Mouse (Mus musculus): ENCODE measurements around the gene Cnn3. TPM values are rescaled to one million over a fixed set of nuclear protein-coding genes. Genes with fewer than 3 reads are reported as not detected.

Gene Cnn3
- total RNA-seq, 2 experiments from 2014 or later = 6.4 to 16.9 TPM

- no peak for ATAC-seq (replicated peaks; ENCODE audit: low FRiP score, poor library complexity, severe bottlenecking)
Observed at GRCm38 (mm10) chr3:121480961-121481436, 54.7 kb downstream of the Cnn3 start.

GRCm38 (mm10) chr3:121481564-121481963, 55.3 kb downstream of the Cnn3 start:
- no peak for ATAC-seq (replicated peaks; ENCODE audit: low FRiP score, poor library complexity, severe bottlenecking)

DNA sequence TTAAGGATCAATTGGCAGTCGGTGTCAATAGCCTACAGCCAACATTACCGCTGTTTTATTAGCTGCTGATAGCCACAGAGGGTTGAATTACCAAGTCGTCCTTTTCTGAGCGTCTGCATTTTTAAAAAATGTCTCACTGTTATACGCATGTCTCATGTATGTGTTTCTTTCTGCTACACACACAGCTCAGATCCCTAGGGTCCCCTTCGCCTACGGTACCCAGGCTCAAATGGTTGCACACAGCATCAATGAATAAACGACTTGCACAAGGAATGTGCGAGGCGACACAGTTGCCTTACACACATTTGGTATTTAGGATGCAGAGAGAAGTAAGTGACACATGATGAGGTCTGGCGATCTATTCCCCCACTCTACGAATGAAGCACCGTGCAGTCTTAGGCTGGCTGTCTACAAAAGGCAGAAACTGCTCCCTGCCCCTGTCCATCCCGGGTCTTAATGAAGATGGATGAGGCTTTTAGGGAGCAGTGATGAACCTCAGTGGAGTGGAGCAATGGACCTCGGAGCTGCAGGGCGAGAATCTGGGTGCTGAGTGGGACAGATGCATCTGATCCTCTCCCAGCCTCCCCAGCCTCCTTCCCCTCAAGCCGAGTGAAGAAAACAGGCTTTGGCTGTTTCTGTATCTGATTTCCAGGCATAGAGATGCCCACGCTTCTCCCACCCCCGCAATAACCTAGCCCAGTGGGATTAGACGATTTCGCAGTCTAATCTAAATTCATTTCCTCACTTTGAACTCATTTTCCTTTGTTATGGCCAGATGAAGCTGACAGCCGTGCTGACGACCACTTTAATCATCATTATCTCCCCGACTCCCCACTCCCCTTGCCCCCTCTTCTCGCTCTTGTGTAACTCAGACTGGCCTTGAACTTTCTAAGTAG, 57.2 kb downstream of the Cnn3 start:
- ATAC-seq (replicated peaks; ENCODE audit: low FRiP score, poor library complexity, severe bottlenecking) = no peak

DNA sequence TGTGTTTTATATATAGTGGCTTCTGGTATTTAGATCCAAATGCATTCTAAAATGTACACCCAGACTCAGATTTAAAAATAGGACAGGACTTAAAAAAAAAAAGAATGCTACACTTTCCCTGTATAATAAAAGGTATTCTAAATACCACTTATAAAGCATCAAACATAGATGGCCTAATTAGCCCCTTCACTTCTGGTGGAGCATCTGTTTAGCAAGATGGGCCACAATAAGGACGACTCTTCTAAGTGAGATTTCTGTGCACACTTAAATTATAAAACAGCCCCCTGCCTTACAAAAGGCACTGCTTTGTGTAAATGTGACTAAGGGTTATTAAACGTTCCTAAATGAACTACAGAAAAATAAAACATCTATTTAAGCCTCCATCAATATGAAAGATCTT, 58.9 kb downstream of the Cnn3 start:
- no peak for ATAC-seq (replicated peaks; ENCODE audit: low FRiP score, poor library complexity, severe bottlenecking)

GRCm38 (mm10) chr3:121489462-121490118, 63.3 kb downstream of the Cnn3 start:
- no peak for ATAC-seq (replicated peaks; ENCODE audit: low FRiP score, poor library complexity, severe bottlenecking)

- no peak for ATAC-seq (replicated peaks; ENCODE audit: low FRiP score, poor library complexity, severe bottlenecking)
Observed at GRCm38 (mm10) chr3:121490941-121491340, 64.6 kb downstream of the Cnn3 start.

DNA sequence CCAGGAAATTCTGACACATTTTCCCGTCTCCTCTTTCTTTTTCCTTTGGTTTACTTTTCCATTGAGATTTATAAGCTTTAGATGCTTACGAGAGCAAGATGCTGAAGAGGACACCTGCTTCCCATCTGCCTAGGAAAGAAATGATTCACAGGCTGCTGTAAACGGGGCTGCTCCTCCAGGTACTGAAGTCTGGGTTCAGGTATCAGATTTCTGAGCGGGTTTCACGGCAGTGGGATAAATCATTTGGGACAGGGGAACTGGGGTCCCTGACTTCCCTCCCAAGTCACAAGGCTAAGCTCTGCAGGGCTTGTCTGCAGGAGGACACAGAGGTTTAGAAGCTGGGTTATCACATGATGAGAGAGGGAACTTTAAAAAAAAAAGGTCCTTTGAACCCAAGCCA, 65.7 kb downstream of the Cnn3 start:
- ATAC-seq (replicated peaks; ENCODE audit: low FRiP score, poor library complexity, severe bottlenecking) = no peak

DNA sequence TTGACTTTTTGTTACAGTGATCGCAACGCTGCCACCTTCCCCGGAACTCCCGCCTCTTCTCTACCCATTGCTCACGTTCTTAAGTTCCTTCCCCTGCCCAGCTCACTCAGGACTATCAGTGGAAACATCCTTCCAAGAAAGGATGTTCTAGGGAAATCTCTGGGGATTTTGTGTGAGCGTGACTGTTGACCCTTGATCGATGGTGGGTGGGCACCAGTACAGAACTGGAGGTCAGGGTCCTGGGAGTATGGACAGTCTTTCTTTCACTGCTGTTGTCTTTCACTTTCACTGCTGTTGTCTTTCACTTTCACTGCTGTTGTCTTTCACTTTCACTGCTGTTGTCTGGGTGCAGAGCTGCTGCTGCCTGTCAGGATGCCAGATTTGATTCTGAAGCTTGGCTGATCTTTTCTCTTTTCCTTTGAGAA, 67.7 kb downstream of the Cnn3 start:
- no peak for ATAC-seq (replicated peaks; ENCODE audit: low FRiP score, poor library complexity, severe bottlenecking)

DNA sequence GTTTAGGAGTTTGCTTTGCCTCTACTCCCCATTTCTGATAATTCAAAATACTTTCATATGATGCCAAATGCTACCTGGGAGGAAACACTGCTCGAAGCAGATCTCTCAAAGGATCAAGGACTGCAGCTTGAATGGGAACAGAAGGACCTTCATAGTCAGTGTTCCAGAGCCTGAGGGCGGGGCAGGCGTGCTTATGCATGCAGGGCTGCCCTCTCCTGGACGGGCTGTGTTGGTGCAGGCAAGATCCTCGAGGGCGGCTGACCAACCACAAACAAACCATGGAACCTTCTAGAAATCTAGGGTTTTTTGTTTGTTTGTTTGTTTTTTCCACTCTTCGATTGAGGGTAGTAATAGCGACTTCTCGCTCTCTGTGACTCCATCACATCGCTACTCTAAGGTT, 73.9 kb downstream of the Cnn3 start:
- peak; percentile 78 for ATAC-seq (replicated peaks; ENCODE audit: low FRiP score, poor library complexity, severe bottlenecking)

DNA sequence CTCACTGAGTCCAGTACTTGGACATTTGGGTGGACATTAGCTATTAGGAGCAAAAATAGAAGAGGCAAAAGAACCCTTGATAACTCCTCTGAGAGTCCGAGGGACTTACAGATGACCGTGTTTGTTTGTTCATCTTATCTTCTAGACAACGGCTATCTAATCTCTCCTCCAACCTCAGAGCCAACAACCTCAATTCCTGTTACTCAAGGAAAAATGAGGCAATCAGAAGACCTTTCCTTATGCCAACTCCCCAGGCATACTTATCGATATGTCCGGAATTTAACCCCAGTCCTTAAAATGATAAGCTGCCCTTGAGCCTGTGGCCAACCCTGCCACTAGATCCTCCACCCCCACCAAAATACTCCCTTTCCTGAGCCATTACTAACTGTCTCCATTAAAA, 74.4 kb downstream of the Cnn3 start:
- no peak for ATAC-seq (replicated peaks; ENCODE audit: low FRiP score, poor library complexity, severe bottlenecking)

DNA sequence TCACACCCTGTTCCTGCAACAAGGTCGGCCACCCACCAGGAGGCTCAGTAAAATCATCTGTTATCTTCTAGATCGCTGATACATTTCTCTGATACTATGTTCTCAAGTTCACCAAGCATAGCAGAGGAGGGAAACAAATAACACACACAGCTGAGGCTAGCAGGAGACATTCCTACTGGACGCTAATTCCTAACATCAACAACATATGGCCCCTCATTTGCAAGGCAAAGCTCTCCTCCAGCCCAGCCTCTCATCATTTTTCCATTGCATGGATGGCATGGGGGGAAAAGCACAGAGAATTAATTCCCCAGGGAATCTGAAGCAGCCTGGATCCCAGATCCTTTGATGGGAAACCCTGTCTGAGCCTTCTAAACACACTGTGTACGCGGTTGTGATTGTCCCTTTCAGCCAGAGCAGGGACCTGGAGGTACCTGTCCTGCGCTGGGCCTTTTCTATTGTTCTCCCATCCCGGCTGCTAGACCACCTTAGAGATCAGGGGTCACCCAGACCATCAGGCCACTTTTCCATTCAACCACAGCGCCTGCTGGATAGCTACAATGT, 78.7 kb downstream of the Cnn3 start:
- no peak for ATAC-seq (replicated peaks; ENCODE audit: low FRiP score, poor library complexity, severe bottlenecking)

- ATAC-seq (replicated peaks; ENCODE audit: low FRiP score, poor library complexity, severe bottlenecking) = no peak
Observed at GRCm38 (mm10) chr3:121506175-121506574, 79.9 kb downstream of the Cnn3 start.

- ATAC-seq (replicated peaks; ENCODE audit: low FRiP score, poor library complexity, severe bottlenecking) = no peak
Observed at GRCm38 (mm10) chr3:121506756-121507155, 80.5 kb downstream of the Cnn3 start.

- ATAC-seq (replicated peaks; ENCODE audit: low FRiP score, poor library complexity, severe bottlenecking) = no peak
Observed at GRCm38 (mm10) chr3:121507678-121508077, 81.4 kb downstream of the Cnn3 start.

Other genes with a start within 250 kb of the Cnn3 start
- 11.0 and 16.3 TPM in 2 replicates for gene Tmem56, start 143.4 kb upstream of the Cnn3 start, total RNA-seq (2015; ENCODE audit: low replicate concordance)
- gene Tmem56, start 143.4 kb upstream of the Cnn3 start, total RNA-seq (2017; ENCODE audit: low replicate concordance) = 14.1 and 16.7 TPM in 2 replicates
- 0.84 and 3.1 TPM in 2 replicates for gene Alg14, start 134.7 kb upstream of the Cnn3 start, total RNA-seq (2015; ENCODE audit: low replicate concordance)
- 1.8 and 3.1 TPM in 2 replicates for gene Alg14, start 134.7 kb upstream of the Cnn3 start, total RNA-seq (2017; ENCODE audit: low replicate concordance)
- gene Slc44a3, start 105.9 kb downstream of the Cnn3 start, total RNA-seq (2015; ENCODE audit: low replicate concordance) = not detected in 2 replicates
- gene Slc44a3, start 105.9 kb downstream of the Cnn3 start, total RNA-seq (2017; ENCODE audit: low replicate concordance) = not detected in 2 replicates
- not detected in 2 replicates for gene 4930432M17Rik, start 244.3 kb downstream of the Cnn3 start, total RNA-seq (2015; ENCODE audit: low replicate concordance)
- not detected in 2 replicates for gene 4930432M17Rik, start 244.3 kb downstream of the Cnn3 start, total RNA-seq (2017; ENCODE audit: low replicate concordance)